Mouse (Mus musculus) midbrain, embryonic 16.5 days (tissue): Measurements from ENCODE around the gene Accsl. TPM values are rescaled to one million over a fixed set of nuclear protein-coding genes. Genes with fewer than 3 reads are reported as not detected.

ENCODE experiments used
- ATAC-seq: fragments of 200-750 bp; cut with Nextera tagmentation; 2 replicates; pipeline ENCODE4 v1.8.0; 2017; ENCODE audit warnings: moderate TSS enrichment
- H3K27ac ChIP-seq: fragments of 300-500 bp; sonication (generic); 2 replicates; pipeline ENCODE4 v1.5.1; 2014; ENCODE audit warnings: mild to moderate bottlenecking, low read length, mixed read lengths
- H3K27me3 ChIP-seq: fragments of 300-500 bp; sonication (generic); 2 replicates; pipeline ENCODE4 v1.6.1; 2014; ENCODE audit warnings: low read depth, low read length, mixed read lengths; ENCODE audit not compliant: control insufficient read depth, insufficient read depth
- H3K36me3 ChIP-seq: fragments of 300-500 bp; sonication (generic); 2 replicates; pipeline ENCODE4 v1.6.1; 2014; ENCODE audit warnings: mild to moderate bottlenecking, low read length, moderate library complexity, mixed read lengths; ENCODE audit not compliant: control insufficient read depth, insufficient read depth
- H3K4me1 ChIP-seq: fragments of 300-500 bp; sonication (generic); 2 replicates; pipeline ENCODE4 v1.6.1; 2014; ENCODE audit warnings: mild to moderate bottlenecking, low read length, mixed read lengths; ENCODE audit not compliant: control insufficient read depth, insufficient read depth
- H3K4me2 ChIP-seq: fragments of 300-500 bp; sonication (generic); 2 replicates; pipeline ENCODE4 v1.6.1; 2014; ENCODE audit warnings: mild to moderate bottlenecking, low read length, mixed read lengths
- H3K4me3 ChIP-seq: fragments of 300-500 bp; sonication (generic); 2 replicates; pipeline ENCODE4 v1.5.1; 2014; ENCODE audit warnings: low read depth, mild to moderate bottlenecking, low read length, moderate library complexity, mixed read lengths
- H3K9ac ChIP-seq: fragments of 300-500 bp; sonication (generic); 2 replicates; pipeline ENCODE4 v1.6.1; 2014; ENCODE audit warnings: low read depth, low read length, mixed read lengths
- H3K9me3 ChIP-seq: fragments of 300-500 bp; sonication (generic); replicated peaks from 2 replicates; pipeline ENCODE4 v1.6.1; 2014; ENCODE audit warnings: mild to moderate bottlenecking, low read length, mixed read lengths; ENCODE audit not compliant: control insufficient read depth, poor library complexity, severe bottlenecking
- WGBS: fragments of 180-500 bp; shearing (Covaris S2); extraction: QIAGEN DNeasy Blood & Tissue Kit; methylation state at CpG from one replicate; pipeline ENCODE4 v1.1.7; 2014; 5-methylcytosine and 5-hydroxymethylcytosine counted together
- polyA plus RNA-seq: library from polyadenylated mRNA; unstranded; fragments of >200 nt; fragmentation: Nextera tagmentation; extraction: Ambion mirVana; gene quantifications from 2 replicates; pipeline ENCODE4 v1.2.1, GENCODE M21; 2015

The Accsl gene
- polyA plus RNA-seq, 1 experiment from 2014 or later, result 0.21 TPM

- Histone ChIP-seq H3K9ac (no peak overlapping the region), H3K4me3 (no peak overlapping the region), H3K27ac (no peak overlapping the region), H3K4me1 (peaks cover 6% of the 10 kb centered on the region), H3K27me3 (no peaks in the 10 kb centered on the region), H3K36me3 (no peaks in the 10 kb centered on the region), H3K4me2 (no peak overlapping the region), H3K9me3 (no peaks in the 10 kb centered on the region)
- 39% methylated on average over 4 of the region's 4 CpGs for WGBS
- ATAC-seq, result 0 out of 2 replicates have a peak, but pooled peaks have one; percentile 40
These were observed 1.9 kb upstream of the Accsl start for GRCm38 (mm10) chr2:93870842-93871241.

- H3K9ac ChIP-seq, result no peak overlapping the region
- ATAC-seq, result no peak
- H3K4me1 ChIP-seq, result no peaks in the 10 kb centered on the region; the same call in 1 of the 2 replicates
- no peaks in the 10 kb centered on the region for H3K27me3 ChIP-seq
- no peak overlapping the region for H3K4me3 ChIP-seq
- 85% methylated on average over 11 of the region's 11 CpGs for WGBS
- no peak overlapping the region for H3K4me2 ChIP-seq
- H3K27ac ChIP-seq, result no peak overlapping the region
- no peaks in the 10 kb centered on the region for H3K9me3 ChIP-seq
- H3K36me3 ChIP-seq, result no peaks in the 10 kb centered on the region
These were observed 391 bp downstream of the Accsl start for GRCm38 (mm10) chr2:93868566-93868965.

GRCm38 (mm10) chr2:93863229-93863628, 5.7 kb downstream of the Accsl start:
- Histone ChIP-seq H3K27ac (no peak overlapping the region), H3K9ac (no peak overlapping the region), H3K36me3 (no peaks in the 10 kb centered on the region), H3K9me3 (no peaks in the 10 kb centered on the region), H3K4me3 (no peak overlapping the region), H3K4me1 (no peaks in the 10 kb centered on the region), H3K4me2 (no peak overlapping the region), H3K27me3 (no peaks in the 10 kb centered on the region)
- ATAC-seq, result no peak
- 60% methylated on average over 4 of the region's 4 CpGs for WGBS

GRCm38 (mm10) chr2:93858845-93859244, 10.1 kb downstream of the Accsl start:
- Histone ChIP-seq H3K4me2 (no peak overlapping the region), H3K4me1 (no peaks in the 10 kb centered on the region), H3K27me3 (no peaks in the 10 kb centered on the region), H3K4me3 (no peak overlapping the region), H3K36me3 (no peaks in the 10 kb centered on the region), H3K27ac (no peak overlapping the region), H3K9me3 (no peaks in the 10 kb centered on the region), H3K9ac (no peak overlapping the region)
- WGBS, result 73% methylated on average over 12 of the region's 12 CpGs
- ATAC-seq, result no peak

- 87% methylated on average over 1 of the region's 1 CpGs for WGBS
- Histone ChIP-seq H3K4me3 (no peak overlapping the region), H3K27me3 (no peaks in the 10 kb centered on the region), H3K4me2 (no peak overlapping the region), H3K9ac (no peak overlapping the region), H3K36me3 (no peaks in the 10 kb centered on the region), H3K27ac (no peak overlapping the region), H3K9me3 (no peaks in the 10 kb centered on the region), H3K4me1 (peaks cover 10% of the 10 kb centered on the region)
- ATAC-seq, result no peak
These were observed 17.7 kb downstream of the Accsl start for GRCm38 (mm10) chr2:93851303-93851702.

- H3K4me1 ChIP-seq, result peaks cover 10% of the 10 kb centered on the region
- no peaks in the 10 kb centered on the region for H3K27me3 ChIP-seq
- peak overlapping the region; percentile 79 for H3K4me2 ChIP-seq
- peak overlapping the region; percentile 59 for H3K4me3 ChIP-seq
- 42% methylated on average over 13 of the region's 13 CpGs for WGBS
- no peaks in the 10 kb centered on the region for H3K9me3 ChIP-seq
- H3K9ac ChIP-seq, result no peak overlapping the region
- H3K27ac ChIP-seq, result no peak overlapping the region
- H3K36me3 ChIP-seq, result no peaks in the 10 kb centered on the region
- no peak for ATAC-seq
These were observed 18.5 kb downstream of the Accsl start for GRCm38 (mm10) chr2:93850317-93850944.

- Histone ChIP-seq H3K4me3 (peak within 1 kb of the TSS; percentile 59), H3K9ac (peak within 1 kb of the TSS; percentile 88), H3K9me3 (no peaks in the 10 kb centered on the region), H3K27me3 (no peaks in the 10 kb centered on the region), H3K36me3 (no peaks in the 10 kb centered on the region), H3K4me2 (peak within 1 kb of the TSS; percentile 79), H3K27ac (peak within 1 kb of the TSS; percentile 83), H3K4me1 (peaks cover 10% of the 10 kb centered on the region)
- ATAC-seq, result peak; percentile 81
- WGBS, result 0% methylated on average over 28 of the region's 28 CpGs
These were observed 19.4 kb downstream of the Accsl start, which contains the start of gene Accs for GRCm38 (mm10) chr2:93849505-93850089. Accs (minus strand) TSS chr2:93849943.

- Histone ChIP-seq H3K36me3 (peaks cover 13% of the 10 kb centered on the region; the same call in 1 of the 2 replicates), H3K9ac (no peak overlapping the region), H3K27me3 (no peaks in the 10 kb centered on the region), H3K4me2 (no peak overlapping the region), H3K9me3 (no peaks in the 10 kb centered on the region), H3K27ac (no peak overlapping the region), H3K4me1 (no peaks in the 10 kb centered on the region), H3K4me3 (no peak overlapping the region)
- 96% methylated on average over 3 of the region's 3 CpGs for WGBS
- ATAC-seq, result no peak
These were observed 27.6 kb downstream of the Accsl start for GRCm38 (mm10) chr2:93841349-93841748.

GRCm38 (mm10) chr2:93840109-93840508, 28.8 kb downstream of the Accsl start:
- no peaks in the 10 kb centered on the region for H3K4me1 ChIP-seq
- no peaks in the 10 kb centered on the region for H3K27me3 ChIP-seq
- no peak overlapping the region for H3K4me2 ChIP-seq
- 77% methylated on average over 6 of the region's 6 CpGs for WGBS
- ATAC-seq, result no peak
- no peak overlapping the region for H3K27ac ChIP-seq
- no peaks in the 10 kb centered on the region for H3K9me3 ChIP-seq
- no peak overlapping the region for H3K4me3 ChIP-seq
- no peak overlapping the region for H3K9ac ChIP-seq
- peaks cover 13% of the 10 kb centered on the region; the same call in 1 of the 2 replicates for H3K36me3 ChIP-seq
